Mouse (Mus musculus): ENCODE measurements at regions not wholly inside any gene's neighbourhood (a gene's known extent, or its start where the extent isn't known, plus 50 kb on each side); places are given as distances from the start of the nearest gene placed in this dataset.

GRCm38 (mm10) chr10:122302259-122302658 is 146.0 kb upstream of the Avpr1a start:
- TF ChIP-seq CTCF (IDR thresholded peaks at IDR 0.05; ENCODE audit: borderline replicate concordance, insufficient read depth, low read depth, low read length) (no peak), POLR2A (IDR thresholded peaks at IDR 0.05; ENCODE audit: borderline replicate concordance, insufficient read depth, low read length) (no peak)
- DNase-seq = no peak
- no peaks in the 10 kb centered on the region for H3K4me1 ChIP-seq (ENCODE audit: control insufficient read depth, insufficient read depth, low read length)
- H3K4me3 ChIP-seq (replicated peaks; ENCODE audit: insufficient read depth, low read depth, low read length) = no peak overlapping the region
- no peak overlapping the region for H3K27ac ChIP-seq (ENCODE audit: insufficient read depth, low read length)
- no peaks in the 10 kb centered on the region for H3K27me3 ChIP-seq (ENCODE audit: control insufficient read depth, insufficient read depth, low read length)
- WGBS = 73% methylated on average over 6 of the region's 6 CpGs

GRCm38 (mm10) chr10:122295921-122296425 is 152.3 kb upstream of the Avpr1a start:
- WGBS = 41% methylated on average over 5 of the region's 5 CpGs
- Histone ChIP-seq H3K27ac (ENCODE audit: insufficient read depth, low read length) (no peak overlapping the region), H3K4me1 (ENCODE audit: control insufficient read depth, insufficient read depth, low read length) (no peaks in the 10 kb centered on the region), H3K4me3 (replicated peaks; ENCODE audit: insufficient read depth, low read depth, low read length) (no peak overlapping the region), H3K27me3 (ENCODE audit: control insufficient read depth, insufficient read depth, low read length) (no peaks in the 10 kb centered on the region)
- no peak for DNase-seq
- no peak for TF ChIP-seq CTCF (IDR thresholded peaks at IDR 0.05; ENCODE audit: borderline replicate concordance, insufficient read depth, low read depth, low read length)
- TF ChIP-seq POLR2A (IDR thresholded peaks at IDR 0.05; ENCODE audit: borderline replicate concordance, insufficient read depth, low read length) = no peak

- WGBS = 83% methylated on average over 2 of the region's 2 CpGs
These were observed 156.7 kb upstream of the Avpr1a start for GRCm38 (mm10) chr10:122291611-122292010.

GRCm38 (mm10) chr10:122291091-122291490 is 157.2 kb upstream of the Avpr1a start:
- Histone ChIP-seq H3K4me1 (ENCODE audit: control insufficient read depth, insufficient read depth, low read length) (no peaks in the 10 kb centered on the region), H3K27me3 (ENCODE audit: control insufficient read depth, insufficient read depth, low read length) (no peaks in the 10 kb centered on the region), H3K27ac (ENCODE audit: insufficient read depth, low read length) (no peak overlapping the region), H3K4me3 (replicated peaks; ENCODE audit: insufficient read depth, low read depth, low read length) (no peak overlapping the region)
- 83% methylated on average over 5 of the region's 5 CpGs for WGBS
- TF ChIP-seq CTCF (IDR thresholded peaks at IDR 0.05; ENCODE audit: borderline replicate concordance, insufficient read depth, low read depth, low read length) (no peak), POLR2A (IDR thresholded peaks at IDR 0.05; ENCODE audit: borderline replicate concordance, insufficient read depth, low read length) (no peak)
- no peak for DNase-seq

More at GRCm38 (mm10) chr10:122291611-122292010, 156.7 kb upstream of the Avpr1a start:
- no peak for DNase-seq
- H3K27ac ChIP-seq (ENCODE audit: insufficient read depth, low read length) = no peak overlapping the region
- H3K27me3 ChIP-seq (ENCODE audit: control insufficient read depth, insufficient read depth, low read length) = no peaks in the 10 kb centered on the region
- TF ChIP-seq CTCF (IDR thresholded peaks at IDR 0.05; ENCODE audit: borderline replicate concordance, insufficient read depth, low read depth, low read length) (no peak), POLR2A (IDR thresholded peaks at IDR 0.05; ENCODE audit: borderline replicate concordance, insufficient read depth, low read length) (no peak)
- no peak overlapping the region for H3K4me3 ChIP-seq (replicated peaks; ENCODE audit: insufficient read depth, low read depth, low read length)
- H3K4me1 ChIP-seq (ENCODE audit: control insufficient read depth, insufficient read depth, low read length) = no peaks in the 10 kb centered on the region

GRCm38 (mm10) chr10:122274885-122275284 is 173.4 kb upstream of the Avpr1a start:
- TF ChIP-seq POLR2A (IDR thresholded peaks at IDR 0.05; ENCODE audit: borderline replicate concordance, insufficient read depth, low read length) (no peak), CTCF (IDR thresholded peaks at IDR 0.05; ENCODE audit: borderline replicate concordance, insufficient read depth, low read depth, low read length) (no peak)
- Histone ChIP-seq H3K4me1 (ENCODE audit: control insufficient read depth, insufficient read depth, low read length) (no peaks in the 10 kb centered on the region), H3K27ac (ENCODE audit: insufficient read depth, low read length) (no peak overlapping the region), H3K27me3 (ENCODE audit: control insufficient read depth, insufficient read depth, low read length) (no peaks in the 10 kb centered on the region), H3K4me3 (replicated peaks; ENCODE audit: insufficient read depth, low read depth, low read length) (no peak overlapping the region)
- 83% methylated on average over 1 of the region's 1 CpGs for WGBS
- no peak for DNase-seq

GRCm38 (mm10) chr10:122274181-122274580 is 174.1 kb upstream of the Avpr1a start:
- no peak for DNase-seq
- H3K27ac ChIP-seq (ENCODE audit: insufficient read depth, low read length) = no peak overlapping the region
- H3K27me3 ChIP-seq (ENCODE audit: control insufficient read depth, insufficient read depth, low read length) = no peaks in the 10 kb centered on the region
- H3K4me1 ChIP-seq (ENCODE audit: control insufficient read depth, insufficient read depth, low read length) = no peaks in the 10 kb centered on the region
- no peak overlapping the region for H3K4me3 ChIP-seq (replicated peaks; ENCODE audit: insufficient read depth, low read depth, low read length)
- WGBS = 57% methylated on average over 3 of the region's 3 CpGs
- TF ChIP-seq POLR2A (IDR thresholded peaks at IDR 0.05; ENCODE audit: borderline replicate concordance, insufficient read depth, low read length) = no peak
- no peak for TF ChIP-seq CTCF (IDR thresholded peaks at IDR 0.05; ENCODE audit: borderline replicate concordance, insufficient read depth, low read depth, low read length)

GRCm38 (mm10) chr10:122264070-122264469 is 166.9 kb upstream of the Rxylt1 start:
- Histone ChIP-seq H3K27ac (ENCODE audit: insufficient read depth, low read length) (no peak overlapping the region), H3K27me3 (ENCODE audit: control insufficient read depth, insufficient read depth, low read length) (no peaks in the 10 kb centered on the region), H3K4me1 (ENCODE audit: control insufficient read depth, insufficient read depth, low read length) (no peaks in the 10 kb centered on the region), H3K4me3 (replicated peaks; ENCODE audit: insufficient read depth, low read depth, low read length) (no peak overlapping the region)
- no peak for TF ChIP-seq CTCF (IDR thresholded peaks at IDR 0.05; ENCODE audit: borderline replicate concordance, insufficient read depth, low read depth, low read length)
- TF ChIP-seq POLR2A (IDR thresholded peaks at IDR 0.05; ENCODE audit: borderline replicate concordance, insufficient read depth, low read length) = no peak
- DNase-seq = no peak
- 62% methylated on average over 1 of the region's 1 CpGs for WGBS

GRCm38 (mm10) chr10:122259354-122259753 is 162.2 kb upstream of the Rxylt1 start:
- Histone ChIP-seq H3K4me3 (replicated peaks; ENCODE audit: insufficient read depth, low read depth, low read length) (no peak overlapping the region), H3K4me1 (ENCODE audit: control insufficient read depth, insufficient read depth, low read length) (no peaks in the 10 kb centered on the region), H3K27ac (ENCODE audit: insufficient read depth, low read length) (no peak overlapping the region), H3K27me3 (ENCODE audit: control insufficient read depth, insufficient read depth, low read length) (no peaks in the 10 kb centered on the region)
- 59% methylated on average over 4 of the region's 4 CpGs for WGBS
- TF ChIP-seq POLR2A (IDR thresholded peaks at IDR 0.05; ENCODE audit: borderline replicate concordance, insufficient read depth, low read length) (no peak), CTCF (IDR thresholded peaks at IDR 0.05; ENCODE audit: borderline replicate concordance, insufficient read depth, low read depth, low read length) (no peak)
- no peak for DNase-seq
